Mouse (Mus musculus) CH12.LX (cell line): ENCODE results near the gene Abcf2. TPM values are rescaled to one million over a fixed set of nuclear protein-coding genes. Genes with fewer than 3 reads are reported as not detected.

ENCODE experiments used
- DNase-seq: peaks from one replicate; pipeline ENCODE4 v3.0.0-alpha.2; 2013; ENCODE audit errors: extremely low read depth
- H3K27ac ChIP-seq: 2 replicates; pipeline ENCODE4 v1.5.1; 2012; ENCODE audit warnings: low read depth, mild to moderate bottlenecking, control low read depth, moderate library complexity; ENCODE audit not compliant: insufficient read depth
- H3K27me3 ChIP-seq: replicated peaks from 2 replicates; pipeline ENCODE3; 2012; ENCODE audit warnings: inconsistent platforms
- H3K36me3 ChIP-seq, 2 experiments: replicated peaks in 1 of 2; 2 replicates each; pipeline versions ENCODE3 to v1.6.1; 2012; ENCODE audit warnings: inconsistent platforms in 1 of 2, low read length in 1 of 2, mild to moderate bottlenecking in 1 of 2, mixed read lengths in 1 of 2, moderate library complexity in 1 of 2; ENCODE audit not compliant: control insufficient read depth in 1 of 2, insufficient read depth in 1 of 2
- H3K4me1 ChIP-seq, 2 experiments: 2 replicates each; pipeline ENCODE4 v1.6.1; 2012; ENCODE audit warnings: inconsistent platforms in 1 of 2, moderate library complexity in 1 of 2; ENCODE audit not compliant: insufficient read depth in 2 of 2, control insufficient read depth in 1 of 2
- H3K4me2 ChIP-seq: 2 replicates; pipeline ENCODE4 v1.6.1; 2012; ENCODE audit warnings: low read depth, mild to moderate bottlenecking, control low read depth; ENCODE audit not compliant: poor library complexity, insufficient read depth, severe bottlenecking
- H3K4me3 ChIP-seq, 3 experiments: fragments of 150-350 bp in 1 of 3; sonication (generic) in 1 of 3; replicated peaks in 1 of 3; 2 replicates each; pipeline versions ENCODE3 to v1.5.1; 2011 to 2012; ENCODE audit warnings: low read depth in 2 of 3, low read length in 2 of 3, mild to moderate bottlenecking in 2 of 3, moderate library complexity in 2 of 3, control low read depth in 1 of 3, improper control_type of control experiment in 1 of 3, inconsistent platforms in 1 of 3, mixed read lengths in 1 of 3; ENCODE audit not compliant: poor library complexity in 1 of 3
- H3K79me2 ChIP-seq: replicated peaks from 2 replicates; pipeline ENCODE4 v1.6.1; 2012; ENCODE audit warnings: mild to moderate bottlenecking, moderate library complexity; ENCODE audit not compliant: control insufficient read depth, poor library complexity, insufficient read depth, severe bottlenecking; ENCODE audit errors: extremely low read depth
- H3K9ac ChIP-seq: 2 replicates; pipeline ENCODE4 v1.6.1; 2012; ENCODE audit warnings: low read depth, mild to moderate bottlenecking, control low read depth, moderate library complexity; ENCODE audit not compliant: insufficient read depth
- H3K9me3 ChIP-seq: replicated peaks from 2 replicates; pipeline ENCODE3; 2012; ENCODE audit warnings: low read length, inconsistent platforms, mixed read lengths
- CHD1 ChIP-seq: IDR thresholded peaks from 2 replicates; pipeline ENCODE4 v1.6.1; 2012; ENCODE audit warnings: low read depth, low read length, improper control_type of control experiment, inconsistent platforms
- JUN ChIP-seq: IDR thresholded peaks from 2 replicates; pipeline ENCODE4 v1.6.1; 2011; ENCODE audit warnings: low read depth, mild to moderate bottlenecking, low read length, improper control_type of control experiment, moderate library complexity; ENCODE audit not compliant: insufficient read depth
- KAT2A ChIP-seq: IDR thresholded peaks from 2 replicates; pipeline ENCODE4 v1.6.1; 2012; ENCODE audit warnings: low read length, improper control_type of control experiment, inconsistent platforms; ENCODE audit not compliant: insufficient replicate concordance
- MAFK ChIP-seq: IDR thresholded peaks from 2 replicates; pipeline ENCODE4 v1.6.1; 2011; ENCODE audit warnings: low read length, improper control_type of control experiment; ENCODE audit not compliant: insufficient replicate concordance
- MAX ChIP-seq: IDR thresholded peaks from 2 replicates; pipeline ENCODE4 v1.6.1; 2011; ENCODE audit warnings: low read length, improper control_type of control experiment
- MYC ChIP-seq: IDR thresholded peaks from 2 replicates; pipeline ENCODE4 v1.6.1; 2011; ENCODE audit warnings: low read depth, mild to moderate bottlenecking, improper control_type of control experiment, low read length
- NRF1 ChIP-seq: IDR thresholded peaks from 2 replicates; pipeline ENCODE4 v1.6.1; 2014; ENCODE audit warnings: low read depth, mild to moderate bottlenecking, inconsistent platforms, low read length, improper control_type of control experiment, moderate library complexity
- POLR2AphosphoS2 ChIP-seq: IDR thresholded peaks from 2 replicates; pipeline ENCODE4 v1.6.1; 2011; ENCODE audit warnings: low read depth, low read length, improper control_type of control experiment
- SMC3 ChIP-seq: IDR thresholded peaks from 2 replicates; pipeline ENCODE4 v1.6.1; 2011; ENCODE audit warnings: low read depth, low read length, improper control_type of control experiment
- TCF12 ChIP-seq: IDR thresholded peaks from 2 replicates; pipeline ENCODE4 v1.6.1; 2014; ENCODE audit warnings: low read depth, mild to moderate bottlenecking, inconsistent platforms, low read length, improper control_type of control experiment
- UBTF ChIP-seq: IDR thresholded peaks from 2 replicates; pipeline ENCODE4 v1.6.1; 2012; ENCODE audit warnings: low read depth, mild to moderate bottlenecking, inconsistent platforms, low read length, improper control_type of control experiment, moderate library complexity
- USF1 ChIP-seq: IDR thresholded peaks from 2 replicates; pipeline ENCODE4 v1.6.1; 2014; ENCODE audit warnings: low read depth, mild to moderate bottlenecking, inconsistent platforms, low read length, improper control_type of control experiment
- USF2 ChIP-seq: conservative IDR thresholded peaks from 2 replicates; pipeline ENCODE4 v1.6.1; 2011; ENCODE audit warnings: low read depth, low read length, improper control_type of control experiment
- ZC3H11A ChIP-seq: IDR thresholded peaks from 2 replicates; pipeline ENCODE4 v1.6.1; 2012; ENCODE audit warnings: low read depth, mild to moderate bottlenecking, inconsistent platforms, low read length, improper control_type of control experiment
- ZKSCAN1 ChIP-seq: IDR thresholded peaks from 2 replicates; pipeline ENCODE4 v1.6.1; 2012; ENCODE audit warnings: low read depth, inconsistent platforms, low read length, improper control_type of control experiment, borderline replicate concordance
- ZMIZ1 ChIP-seq: IDR thresholded peaks from 2 replicates; pipeline ENCODE4 v1.6.1; 2012; ENCODE audit warnings: low read depth, mild to moderate bottlenecking, inconsistent platforms, low read length, improper control_type of control experiment
- ZNF384 ChIP-seq: IDR thresholded peaks from 2 replicates; pipeline ENCODE4 v1.6.1; 2012; ENCODE audit warnings: low read depth, low read length, improper control_type of control experiment, inconsistent platforms
- dilution Hi-C: fragments of 300-500 bp; cut with MboI; formaldehyde crosslinking; loops from 2 replicates; pipeline ENCODE4 v1.14.3; 2020; ENCODE audit warnings: low sequenced_read_pairs; ENCODE audit not compliant: extremely low pct_unique_long_range_greater_than_20kb, extremely low pct_ligation_motif_present
- in situ Hi-C: fragments of 300-500 bp; cut with MboI; formaldehyde crosslinking; loops from 3 replicates; pipeline ENCODE4 v1.14.3; 2019; ENCODE audit warnings: low sequenced_read_pairs, low pct_ligation_motif_present, low pct_unique_long_range_greater_than_20kb, mixed read lengths
- polyA plus RNA-seq: library from polyadenylated mRNA; unstranded; fragments of >175 nt; gene quantifications from 2 replicates; pipeline ENCODE4 v1.2.1, GENCODE M21; 2012; ENCODE audit warnings: low read depth; ENCODE audit not compliant: insufficient read length
- total RNA-seq, 2 experiments: library from RNA; depleted of rRNA; stranded (reverse); fragments of 300-350 nt in 1 of 2; fragments of >200 nt in 1 of 2; gene quantifications; 2 replicates each; pipeline ENCODE4 v1.2.3; 2012 to 2014

The Abcf2 gene
- total and polyA plus RNA-seq, 3 experiments, result 118 to 162 (median 162) TPM

DNA sequence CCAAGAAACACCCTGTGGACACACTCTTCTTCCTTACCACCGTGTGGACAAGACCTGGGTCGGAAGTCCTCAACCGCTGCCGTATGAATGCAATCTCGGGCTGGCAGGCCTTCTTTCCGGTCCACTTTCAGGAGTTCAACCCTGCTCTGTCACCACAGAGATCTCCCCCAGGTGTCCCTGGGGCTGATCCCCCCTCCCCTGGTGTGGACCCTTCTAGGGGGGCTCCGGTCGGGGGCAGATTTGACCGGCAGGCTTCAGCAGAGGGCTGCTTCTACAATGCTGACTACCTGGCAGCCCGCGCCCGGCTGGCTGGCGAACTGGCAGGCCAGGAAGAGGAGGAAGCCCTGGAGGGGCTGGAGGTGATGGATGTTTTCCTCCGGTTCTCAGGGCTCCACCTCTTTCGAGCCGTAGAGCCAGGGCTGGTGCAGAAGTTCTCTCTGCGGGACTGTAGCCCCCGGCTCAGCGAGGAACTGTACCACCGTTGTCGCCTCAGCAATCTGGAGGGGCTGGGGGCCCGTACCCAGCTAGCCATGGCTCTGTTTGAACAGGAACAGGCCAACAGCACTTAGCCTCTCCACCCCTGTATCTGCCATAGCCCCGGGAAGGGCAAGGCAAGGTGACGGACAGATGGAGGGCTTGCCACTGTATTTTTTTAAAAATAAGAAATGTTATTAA lies 14.7 kb upstream of the Abcf2 start:
- dilution Hi-C loops (no loop called here), in situ Hi-C loops (no loop called here)
- DNase-seq, result no peak
- Histone ChIP-seq H3K9me3 (no peaks in the 10 kb centered on the region), H3K27me3 (no peaks in the 10 kb centered on the region), H3K36me3 (peaks cover 67 to 88% of the 10 kb centered on the region in 2 experiments), H3K4me3 (no peak overlapping the region), H3K4me2 (no peak overlapping the region), H3K27ac (no peak overlapping the region), H3K9ac (no peak overlapping the region), H3K4me1 (peaks cover 8 to 27% of the 10 kb centered on the region in 2 experiments), H3K79me2 (peaks cover 19% of the 10 kb centered on the region)
- no peak for TF ChIP-seq POLR2AphosphoS2
- TF ChIP-seq MYC, result no peak
- TF ChIP-seq USF1, result no peak
- TF ChIP-seq CHD1, result no peak
- TF ChIP-seq ZC3H11A, result no peak
- TF ChIP-seq ZMIZ1, result no peak
- no peak for TF ChIP-seq MAX
- no peak for TF ChIP-seq SMC3
- TF ChIP-seq TCF12, result no peak
- no peak for TF ChIP-seq JUN
- no peak for TF ChIP-seq MAFK
- TF ChIP-seq ZKSCAN1, result no peak
- no peak for TF ChIP-seq KAT2A
- TF ChIP-seq ZNF384, result no peak
- TF ChIP-seq UBTF, result no peak

DNA sequence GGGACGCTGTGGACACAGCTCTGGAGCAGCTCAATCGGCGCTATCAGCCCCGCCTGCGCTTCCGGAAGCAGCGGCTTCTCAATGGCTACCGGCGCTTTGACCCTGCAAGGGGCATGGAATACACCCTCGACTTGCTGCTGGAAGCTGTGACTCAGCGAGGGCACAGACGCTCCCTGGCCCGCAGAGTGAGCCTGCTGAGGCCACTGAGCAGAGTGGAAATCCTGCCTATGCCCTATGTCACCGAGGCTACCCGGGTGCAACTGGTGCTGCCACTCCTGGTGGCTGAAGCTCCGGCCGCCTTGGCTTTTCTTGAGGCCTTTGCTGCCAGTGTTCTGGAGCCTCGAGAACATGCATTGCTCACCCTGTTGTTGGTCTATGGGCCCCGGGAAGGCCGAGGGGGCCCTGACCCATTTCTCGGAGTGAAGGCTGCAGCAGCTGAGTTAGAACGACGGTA lies 14.0 kb upstream of the Abcf2 start:
- DNase-seq, result no peak
- no peak overlapping the region for H3K4me3 ChIP-seq
- H3K9ac ChIP-seq, result no peak overlapping the region
- peaks cover 19% of the 10 kb centered on the region for H3K79me2 ChIP-seq
- no peak overlapping the region for H3K4me2 ChIP-seq
- in situ Hi-C loops, result no loop called here
- H3K9me3 ChIP-seq, result no peaks in the 10 kb centered on the region
- dilution Hi-C loops, result no loop called here
- no peak overlapping the region for H3K27ac ChIP-seq
- TF ChIP-seq NRF1, result no peak
- TF ChIP-seq UBTF, result no peak
- no peak for TF ChIP-seq USF2
- TF ChIP-seq MAX, result no peak
- no peak for TF ChIP-seq ZMIZ1
- no peaks in the 10 kb centered on the region for H3K27me3 ChIP-seq
- H3K4me1 ChIP-seq, result peaks cover 8 to 20% of the 10 kb centered on the region in 2 experiments
- peaks cover 67 to 85% of the 10 kb centered on the region in 2 experiments for H3K36me3 ChIP-seq
